Mouse (Mus musculus): Measurements from ENCODE around the gene Pdzd2. TPM values are rescaled to one million over a fixed set of nuclear protein-coding genes. Genes with fewer than 3 reads are reported as not detected.

The Pdzd2 gene
- polyA plus RNA-seq, 1 experiment from 2014 or later = 114 TPM

DNA sequence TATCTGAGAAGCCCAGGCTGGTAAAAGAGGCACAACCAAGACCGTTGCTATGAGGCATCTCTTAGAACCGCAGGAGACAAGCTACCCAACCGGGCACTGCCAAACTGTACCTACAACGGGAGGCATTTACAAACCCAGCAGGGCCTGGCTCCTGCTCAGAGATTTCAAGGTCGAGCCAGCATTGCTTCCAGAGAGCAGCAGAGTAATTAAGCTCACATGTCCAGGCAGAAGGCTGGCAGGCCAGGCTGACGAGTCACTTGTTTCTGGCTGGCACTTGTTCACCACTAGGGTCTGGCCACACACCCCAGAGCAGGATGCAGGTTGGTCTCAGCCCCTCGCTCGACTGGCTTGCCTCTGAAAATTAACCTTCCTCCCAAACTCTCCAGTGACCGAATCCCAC lies 39.4 kb downstream of the Pdzd2 start:
- TF ChIP-seq CTCF (IDR thresholded peaks at IDR 0.05) = no peak
- Histone ChIP-seq H3K4me3 (ENCODE audit: low read depth, low read length) (no peak overlapping the region), H3K27ac (ENCODE audit: low read length) (no peak overlapping the region), H3K27me3 (replicated peaks; ENCODE audit: insufficient read depth, low read length) (no peaks in the 10 kb centered on the region), H3K4me2 (replicated peaks; ENCODE audit: low read depth, low read length) (no peak overlapping the region), H3K9ac (replicated peaks; ENCODE audit: low read depth) (no peak overlapping the region), H3K36me3 (ENCODE audit: insufficient read depth, low read length) (no peaks in the 10 kb centered on the region; the same call in 1 of the 2 replicates), H3K4me1 (ENCODE audit: insufficient read depth, low read depth, low read length) (no peaks in the 10 kb centered on the region), H3K9me3 (ENCODE audit: low read length) (no peaks in the 10 kb centered on the region)
- DNase-seq (ENCODE audit: low spot score) (no peak), ATAC-seq (no peak)
- WGBS = 60% methylated on average over 9 of the region's 9 CpGs

DNA sequence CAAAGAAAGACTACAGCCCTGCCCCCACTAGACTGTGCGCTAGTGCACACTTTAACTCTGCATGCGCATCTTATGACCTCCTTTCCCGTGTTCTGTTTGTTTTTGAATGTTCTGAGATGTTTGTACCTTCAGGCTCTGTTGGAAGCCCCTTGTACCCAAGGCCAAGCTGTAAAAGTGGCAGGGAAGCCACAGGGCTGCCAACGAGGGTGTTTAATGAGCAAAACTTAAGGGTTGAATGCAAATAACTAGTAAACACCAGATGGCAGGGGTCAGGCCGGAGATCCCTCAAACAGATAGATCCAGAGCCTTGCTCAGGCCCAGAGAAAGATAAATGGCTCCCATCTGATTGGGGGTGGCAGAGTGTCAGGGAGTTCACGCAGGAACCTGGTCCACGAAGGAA lies 42.0 kb downstream of the Pdzd2 start:
- no peak overlapping the region for H3K4me3 ChIP-seq (ENCODE audit: low read depth, low read length)
- 41% methylated on average over 7 of the region's 7 CpGs for WGBS
- no peaks in the 10 kb centered on the region; the same call in 1 of the 2 replicates for H3K36me3 ChIP-seq (ENCODE audit: insufficient read depth, low read length)
- TF ChIP-seq EP300 (IDR thresholded peaks at IDR 0.05) (no peak), CTCF (IDR thresholded peaks at IDR 0.05) (no peak)
- no peaks in the 10 kb centered on the region for H3K9me3 ChIP-seq (ENCODE audit: low read length)
- ATAC-seq (no peak), DNase-seq (ENCODE audit: low spot score) (no peak)
- no peak overlapping the region for H3K27ac ChIP-seq (ENCODE audit: low read length)
- H3K9ac ChIP-seq (replicated peaks; ENCODE audit: low read depth) = no peak overlapping the region
- H3K4me1 ChIP-seq (ENCODE audit: insufficient read depth, low read depth, low read length) = no peaks in the 10 kb centered on the region
- no peaks in the 10 kb centered on the region for H3K27me3 ChIP-seq (replicated peaks; ENCODE audit: insufficient read depth, low read length)
- H3K4me2 ChIP-seq (replicated peaks; ENCODE audit: low read depth, low read length) = no peak overlapping the region

DNA sequence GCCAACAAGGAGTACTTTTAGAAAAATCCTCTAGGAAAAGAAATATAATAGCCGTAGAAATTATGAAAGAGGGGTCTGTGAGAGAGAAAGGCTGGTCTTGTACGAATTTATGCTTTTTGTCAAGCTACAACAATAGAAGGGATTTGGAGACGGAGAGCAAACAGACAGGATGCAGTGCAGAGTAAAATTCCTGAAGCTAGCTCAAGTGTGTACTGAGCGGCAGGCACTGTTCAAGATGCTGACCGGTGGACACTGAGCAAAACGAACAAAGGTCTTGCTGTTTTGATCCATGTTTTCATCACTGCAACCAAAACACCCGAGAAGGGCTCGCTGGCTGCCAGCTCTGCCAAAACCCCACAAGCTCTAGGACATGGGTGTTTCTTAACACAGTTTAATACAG lies 42.8 kb downstream of the Pdzd2 start:
- H3K27me3 ChIP-seq (replicated peaks; ENCODE audit: insufficient read depth, low read length) = no peaks in the 10 kb centered on the region
- no peak for DNase-seq (ENCODE audit: low spot score)
- WGBS = 47% methylated on average over 8 of the region's 8 CpGs

DNA sequence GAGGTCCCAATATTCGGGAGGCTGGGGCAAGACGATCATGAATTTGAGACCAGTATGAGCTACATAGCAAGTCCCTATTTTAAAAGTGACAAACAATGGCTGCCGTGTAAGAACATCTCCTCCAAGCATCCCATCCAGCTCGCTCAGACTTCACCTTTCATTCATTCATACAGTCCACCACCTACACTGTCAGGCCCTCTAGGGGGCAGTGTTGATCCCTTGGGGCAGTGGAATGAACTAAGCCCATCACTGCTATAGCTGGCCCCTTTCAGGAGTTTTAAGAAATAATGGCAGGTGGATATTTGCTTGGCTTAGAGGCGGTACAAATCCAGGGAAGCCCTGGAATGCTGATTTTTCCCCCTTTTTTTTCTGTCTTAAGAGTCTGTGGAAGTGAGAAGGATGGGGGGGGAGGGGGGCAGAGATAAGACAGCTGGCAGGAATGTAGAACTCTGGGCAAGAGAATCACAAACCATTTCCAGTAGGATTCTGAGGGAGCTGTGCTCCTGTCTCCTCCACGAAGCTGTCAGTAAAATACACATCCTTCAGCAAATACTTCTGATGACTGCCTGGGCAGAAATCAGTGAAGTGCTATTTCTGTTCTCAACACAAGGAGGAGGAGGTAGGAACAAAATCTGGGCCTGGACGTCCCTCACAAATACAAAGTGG lies 49.9 kb downstream of the Pdzd2 start:
- TF ChIP-seq CTCF (IDR thresholded peaks at IDR 0.05) (0 out of 2 replicates have a peak, but pooled peaks have one; percentile 23), EP300 (IDR thresholded peaks at IDR 0.05) (no peak)
- Histone ChIP-seq H3K4me2 (replicated peaks; ENCODE audit: low read depth, low read length) (no peak overlapping the region), H3K27me3 (replicated peaks; ENCODE audit: insufficient read depth, low read length) (no peaks in the 10 kb centered on the region), H3K9ac (replicated peaks; ENCODE audit: low read depth) (no peak overlapping the region), H3K9me3 (ENCODE audit: low read length) (no peaks in the 10 kb centered on the region), H3K4me3 (ENCODE audit: low read depth, low read length) (no peak overlapping the region), H3K36me3 (ENCODE audit: insufficient read depth, low read length) (no peaks in the 10 kb centered on the region), H3K27ac (ENCODE audit: low read length) (no peak overlapping the region), H3K4me1 (ENCODE audit: insufficient read depth, low read depth, low read length) (no peaks in the 10 kb centered on the region)
- ATAC-seq (no peak), DNase-seq (ENCODE audit: low spot score) (no peak)
- 62% methylated on average over 7 of the region's 7 CpGs for WGBS

More for the DNA sequence above, 42.8 kb downstream of the Pdzd2 start:
- ATAC-seq = no peak
- Histone ChIP-seq H3K4me3 (ENCODE audit: low read depth, low read length) (no peak overlapping the region), H3K27ac (ENCODE audit: low read length) (no peak overlapping the region), H3K36me3 (ENCODE audit: insufficient read depth, low read length) (no peaks in the 10 kb centered on the region; the same call in 1 of the 2 replicates), H3K4me1 (ENCODE audit: insufficient read depth, low read depth, low read length) (no peaks in the 10 kb centered on the region), H3K4me2 (replicated peaks; ENCODE audit: low read depth, low read length) (no peak overlapping the region), H3K9ac (replicated peaks; ENCODE audit: low read depth) (no peak overlapping the region), H3K9me3 (ENCODE audit: low read length) (no peaks in the 10 kb centered on the region)
- TF ChIP-seq CTCF (IDR thresholded peaks at IDR 0.05) (no peak), EP300 (IDR thresholded peaks at IDR 0.05) (no peak)

DNA sequence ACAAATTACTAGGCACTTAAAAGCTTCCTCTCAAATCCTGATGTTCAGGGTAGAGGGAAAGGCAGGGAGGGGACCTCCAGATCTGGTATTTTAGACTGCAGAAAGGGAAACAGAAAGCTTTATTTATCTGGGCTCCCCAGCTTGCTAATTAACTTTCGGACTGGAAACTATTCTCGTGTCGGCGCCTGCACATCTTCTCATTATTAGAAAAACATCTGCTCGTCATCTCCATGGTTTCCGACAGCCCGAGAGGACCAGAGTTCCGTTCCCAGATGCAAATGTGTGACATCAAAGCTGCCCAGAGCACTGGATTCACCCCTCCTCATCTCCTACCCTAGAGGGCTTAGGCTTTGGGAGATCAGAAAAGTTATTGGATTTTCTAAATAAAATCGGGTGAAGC lies 57.2 kb downstream of the Pdzd2 start:
- no peak overlapping the region for H3K4me2 ChIP-seq (replicated peaks; ENCODE audit: low read depth, low read length)
- 32% methylated on average over 9 of the region's 9 CpGs for WGBS
- no peaks in the 10 kb centered on the region for H3K36me3 ChIP-seq (ENCODE audit: insufficient read depth, low read length)
- no peak overlapping the region for H3K9ac ChIP-seq (replicated peaks; ENCODE audit: low read depth)
- no peaks in the 10 kb centered on the region; the same call in 1 of the 2 replicates for H3K4me1 ChIP-seq (ENCODE audit: insufficient read depth, low read depth, low read length)
- no peaks in the 10 kb centered on the region for H3K27me3 ChIP-seq (replicated peaks; ENCODE audit: insufficient read depth, low read length)
- H3K4me3 ChIP-seq (ENCODE audit: low read depth, low read length) = no peak overlapping the region
- no peak for DNase-seq (ENCODE audit: low spot score)
- TF ChIP-seq EP300 (IDR thresholded peaks at IDR 0.05) = no peak
- TF ChIP-seq CTCF (IDR thresholded peaks at IDR 0.05) = no peak
- H3K27ac ChIP-seq (ENCODE audit: low read length) = no peak overlapping the region
- ATAC-seq = no peak
- no peaks in the 10 kb centered on the region for H3K9me3 ChIP-seq (ENCODE audit: low read length)

DNA sequence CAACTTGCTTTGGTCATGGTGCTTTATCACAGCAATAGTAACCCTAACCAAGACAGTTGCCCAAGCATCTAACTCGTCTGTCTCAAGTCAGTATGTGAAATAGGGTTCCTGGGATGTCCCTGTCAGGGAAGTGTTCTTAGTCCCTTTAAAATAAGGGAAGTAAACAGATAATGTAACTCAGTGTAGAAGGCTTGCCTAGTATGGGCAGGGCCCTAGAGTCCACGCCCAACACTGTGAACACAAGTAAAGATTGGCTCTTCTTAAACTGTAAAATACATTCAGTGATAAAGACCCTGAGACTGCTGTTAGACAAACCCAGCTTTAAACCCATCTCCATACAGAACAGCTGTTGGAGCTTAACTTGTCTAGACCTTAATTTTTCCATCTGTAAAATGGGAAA lies 57.8 kb downstream of the Pdzd2 start:
- Histone ChIP-seq H3K36me3 (ENCODE audit: insufficient read depth, low read length) (no peaks in the 10 kb centered on the region), H3K4me2 (replicated peaks; ENCODE audit: low read depth, low read length) (no peak overlapping the region), H3K4me3 (ENCODE audit: low read depth, low read length) (no peak overlapping the region), H3K9ac (replicated peaks; ENCODE audit: low read depth) (no peak overlapping the region), H3K9me3 (ENCODE audit: low read length) (no peaks in the 10 kb centered on the region), H3K27me3 (replicated peaks; ENCODE audit: insufficient read depth, low read length) (no peaks in the 10 kb centered on the region), H3K27ac (ENCODE audit: low read length) (no peak overlapping the region), H3K4me1 (ENCODE audit: insufficient read depth, low read depth, low read length) (no peaks in the 10 kb centered on the region; the same call in 1 of the 2 replicates)
- TF ChIP-seq CTCF (IDR thresholded peaks at IDR 0.05) = no peak
- TF ChIP-seq EP300 (IDR thresholded peaks at IDR 0.05) = no peak
- ATAC-seq = no peak
- DNase-seq (ENCODE audit: low spot score) = no peak
- 82% methylated on average over 2 of the region's 2 CpGs for WGBS
